Mouse (Mus musculus) cerebellum, adult 2 months (tissue): ENCODE measurements around the gene Spata13.

Experiments
- CTCF ChIP-seq: fragments of 200-500 bp; IDR thresholded peaks from 2 replicates; pipeline ENCODE4 v1.5.1; 2011; ENCODE audit warnings: low read depth, mild to moderate bottlenecking, control low read depth, low read length, moderate library complexity, borderline replicate concordance; ENCODE audit not compliant: insufficient read depth
- POLR2A ChIP-seq: fragments of 200-500 bp; IDR thresholded peaks from 2 replicates; pipeline ENCODE4 v1.6.1; 2011; ENCODE audit warnings: low read length, control low read depth, borderline replicate concordance; ENCODE audit not compliant: insufficient read depth

- TF ChIP-seq CTCF (no peak), POLR2A (no peak)
These were observed 19.4 kb downstream of the Spata13 start for GRCm38 (mm10) chr14:60653184-60653583.
